Mouse (Mus musculus): ENCODE results near the gene Snx15. TPM values are rescaled to one million over a fixed set of nuclear protein-coding genes. Genes with fewer than 3 reads are reported as not detected.

Gene Snx15
- polyA plus RNA-seq, 1 experiment from 2014 or later: 23.8 TPM

GRCm38 (mm10) chr19:6085417-6085879 is 42.7 kb downstream of the Snx15 start:
- no peak overlapping the region; the same call in 1 of the 2 replicates for H3K27ac ChIP-seq (ENCODE audit: low read depth, low read length)
- peak overlapping the region; percentile 80 for H3K4me2 ChIP-seq
- ATAC-seq (ENCODE audit: low FRiP score): peak; percentile 81
- H3K4me3 ChIP-seq (ENCODE audit: low read depth, low read length): peak overlapping the region; percentile 80
- no peaks in the 10 kb centered on the region for H3K9me3 ChIP-seq (ENCODE audit: control insufficient read depth, low read length)
- H3K9ac ChIP-seq (ENCODE audit: low read length): peak overlapping the region; percentile 70
- no peaks in the 10 kb centered on the region for H3K27me3 ChIP-seq (ENCODE audit: control insufficient read depth, insufficient read depth, low read length)
- WGBS: under 1% methylated on average over 17 of the region's 17 CpGs
- peak; percentile 94 for DNase-seq (ENCODE audit: low spot score, missing footprints)
- peaks cover 13% of the 10 kb centered on the region for H3K36me3 ChIP-seq (ENCODE audit: control insufficient read depth, insufficient read depth, low read length)
- peaks cover 12% of the 10 kb centered on the region for H3K4me1 ChIP-seq (ENCODE audit: control insufficient read depth, insufficient read depth, low read length)

- peaks cover 12% of the 10 kb centered on the region for H3K4me1 ChIP-seq (ENCODE audit: control insufficient read depth, insufficient read depth, low read length)
- peak within 1 kb of the TSS; percentile 80 for H3K4me3 ChIP-seq (ENCODE audit: low read depth, low read length)
- peak within 1 kb of the TSS; percentile 80 for H3K4me2 ChIP-seq
- H3K27ac ChIP-seq (ENCODE audit: low read depth, low read length): peak within 1 kb of the TSS; percentile 30; the same call in 1 of the 2 replicates
- no peaks in the 10 kb centered on the region for H3K27me3 ChIP-seq (ENCODE audit: control insufficient read depth, insufficient read depth, low read length)
- no peaks in the 10 kb centered on the region for H3K9me3 ChIP-seq (ENCODE audit: control insufficient read depth, low read length)
- peaks cover 12% of the 10 kb centered on the region for H3K36me3 ChIP-seq (ENCODE audit: control insufficient read depth, insufficient read depth, low read length)
- DNase-seq (ENCODE audit: low spot score, missing footprints) (peak; percentile 100), ATAC-seq (ENCODE audit: low FRiP score) (peak; percentile 92)
- H3K9ac ChIP-seq (ENCODE audit: low read length): peak within 1 kb of the TSS; percentile 77
- under 1% methylated on average over 58 of the region's 58 CpGs for WGBS
These were observed 43.4 kb downstream of the Snx15 start, which contains the start of the genes Zfpl1 and Cdca5 for GRCm38 (mm10) chr19:6084478-6085248. Gene Zfpl1 (minus strand): TSS chr19:6084956. Gene Cdca5 (plus strand): TSS chr19:6084983.

- no peak within 1 kb of the TSS for H3K4me3 ChIP-seq (ENCODE audit: low read depth, low read length)
These were observed 45.9 kb downstream of the Snx15 start, which contains the start of gene Gm28374 for GRCm38 (mm10) chr19:6082156-6082555. Gene Gm28374 (minus strand): TSS chr19:6082256.

DNA sequence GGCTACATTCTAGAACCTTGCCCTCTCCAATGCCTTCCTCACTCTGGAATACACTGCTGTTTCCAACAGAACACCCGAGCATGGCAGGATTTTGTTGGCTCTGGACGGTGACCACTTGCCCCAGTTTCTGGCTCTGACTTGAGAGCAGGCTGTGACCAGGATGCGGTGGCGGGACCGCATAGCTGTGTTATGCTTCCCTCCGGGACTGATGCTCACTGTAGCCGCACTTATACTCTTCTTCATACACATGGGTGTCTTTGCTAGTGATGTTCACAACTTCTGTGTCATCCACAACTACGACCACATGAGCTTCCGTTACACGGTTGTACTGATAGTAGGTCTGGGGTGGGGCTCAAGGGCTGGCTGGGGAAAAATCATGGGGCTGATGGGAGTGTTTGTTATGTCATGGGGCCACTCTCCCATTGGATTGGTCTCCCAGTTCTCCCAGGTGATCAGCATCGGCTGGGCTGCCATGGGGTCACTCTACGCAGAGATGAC is 48.1 kb downstream of the Snx15 start, which contains the start of gene Tmem262:
TSS of gene Tmem262 (plus strand) at position 51 of the 498 bp plus-strand sequence.
- Histone ChIP-seq H3K9me3 (ENCODE audit: control insufficient read depth, low read length) (no peaks in the 10 kb centered on the region), H3K4me2 (no peak within 1 kb of the TSS), H3K9ac (ENCODE audit: low read length) (no peak within 1 kb of the TSS), H3K4me3 (ENCODE audit: low read depth, low read length) (no peak within 1 kb of the TSS), H3K36me3 (ENCODE audit: control insufficient read depth, insufficient read depth, low read length) (peaks cover 11% of the 10 kb centered on the region), H3K27me3 (ENCODE audit: control insufficient read depth, insufficient read depth, low read length) (no peaks in the 10 kb centered on the region), H3K4me1 (ENCODE audit: control insufficient read depth, insufficient read depth, low read length) (peaks cover 14% of the 10 kb centered on the region), H3K27ac (ENCODE audit: low read depth, low read length) (no peak within 1 kb of the TSS)
- WGBS: 93% methylated on average over 12 of the region's 12 CpGs
- no peak for DNase-seq (ENCODE audit: low spot score, missing footprints)
- no peak for ATAC-seq (ENCODE audit: low FRiP score)

More at GRCm38 (mm10) chr19:6082156-6082555, 45.9 kb downstream of the Snx15 start, which contains the start of gene Gm28374:
- H3K4me2 ChIP-seq: no peak within 1 kb of the TSS
- H3K27me3 ChIP-seq (ENCODE audit: control insufficient read depth, insufficient read depth, low read length): no peaks in the 10 kb centered on the region
- ATAC-seq (ENCODE audit: low FRiP score) (no peak), DNase-seq (ENCODE audit: low spot score, missing footprints) (no peak)
- H3K9me3 ChIP-seq (ENCODE audit: control insufficient read depth, low read length): no peaks in the 10 kb centered on the region
- peaks cover 12% of the 10 kb centered on the region for H3K4me1 ChIP-seq (ENCODE audit: control insufficient read depth, insufficient read depth, low read length)
- WGBS: 91% methylated on average over 9 of the region's 9 CpGs
- H3K36me3 ChIP-seq (ENCODE audit: control insufficient read depth, insufficient read depth, low read length): peaks cover 11% of the 10 kb centered on the region
- no peak within 1 kb of the TSS for H3K27ac ChIP-seq (ENCODE audit: low read depth, low read length)
- H3K9ac ChIP-seq (ENCODE audit: low read length): no peak within 1 kb of the TSS

GRCm38 (mm10) chr19:6076564-6077393 is 51.3 kb downstream of the Snx15 start, which contains the start of gene Vps51:
Gene Vps51 (minus strand): TSS chr19:6077231.
- WGBS: 2% methylated on average over 33 of the region's 33 CpGs
- H3K27ac ChIP-seq (ENCODE audit: low read depth, low read length): peak within 1 kb of the TSS; percentile 38; the same call in 1 of the 2 replicates
- H3K36me3 ChIP-seq (ENCODE audit: control insufficient read depth, insufficient read depth, low read length): peaks cover 7% of the 10 kb centered on the region
- peak within 1 kb of the TSS; percentile 71 for H3K9ac ChIP-seq (ENCODE audit: low read length)
- DNase-seq (ENCODE audit: low spot score, missing footprints): peak; percentile 99
- no peaks in the 10 kb centered on the region for H3K27me3 ChIP-seq (ENCODE audit: control insufficient read depth, insufficient read depth, low read length)
- H3K9me3 ChIP-seq (ENCODE audit: control insufficient read depth, low read length): no peaks in the 10 kb centered on the region
- peak within 1 kb of the TSS; percentile 52 for H3K4me3 ChIP-seq (ENCODE audit: low read depth, low read length)
- ATAC-seq (ENCODE audit: low FRiP score): peak; percentile 82
- H3K4me1 ChIP-seq (ENCODE audit: control insufficient read depth, insufficient read depth, low read length): peaks cover 6% of the 10 kb centered on the region
- peak within 1 kb of the TSS; percentile 89 for H3K4me2 ChIP-seq

- peaks cover 6% of the 10 kb centered on the region for H3K4me1 ChIP-seq (ENCODE audit: control insufficient read depth, insufficient read depth, low read length)
- no peak overlapping the region for H3K4me2 ChIP-seq
- DNase-seq (ENCODE audit: low spot score, missing footprints) (peak; percentile 75), ATAC-seq (ENCODE audit: low FRiP score) (no peak)
- H3K9me3 ChIP-seq (ENCODE audit: control insufficient read depth, low read length): no peaks in the 10 kb centered on the region
- no peak overlapping the region for H3K4me3 ChIP-seq (ENCODE audit: low read depth, low read length)
- peaks cover 9% of the 10 kb centered on the region for H3K36me3 ChIP-seq (ENCODE audit: control insufficient read depth, insufficient read depth, low read length)
- no peaks in the 10 kb centered on the region for H3K27me3 ChIP-seq (ENCODE audit: control insufficient read depth, insufficient read depth, low read length)
- no peak overlapping the region for H3K9ac ChIP-seq (ENCODE audit: low read length)
- WGBS: 92% methylated on average over 5 of the region's 5 CpGs
- H3K27ac ChIP-seq (ENCODE audit: low read depth, low read length): no peak overlapping the region
These were observed 54.2 kb downstream of the Snx15 start for GRCm38 (mm10) chr19:6073889-6074288.

DNA sequence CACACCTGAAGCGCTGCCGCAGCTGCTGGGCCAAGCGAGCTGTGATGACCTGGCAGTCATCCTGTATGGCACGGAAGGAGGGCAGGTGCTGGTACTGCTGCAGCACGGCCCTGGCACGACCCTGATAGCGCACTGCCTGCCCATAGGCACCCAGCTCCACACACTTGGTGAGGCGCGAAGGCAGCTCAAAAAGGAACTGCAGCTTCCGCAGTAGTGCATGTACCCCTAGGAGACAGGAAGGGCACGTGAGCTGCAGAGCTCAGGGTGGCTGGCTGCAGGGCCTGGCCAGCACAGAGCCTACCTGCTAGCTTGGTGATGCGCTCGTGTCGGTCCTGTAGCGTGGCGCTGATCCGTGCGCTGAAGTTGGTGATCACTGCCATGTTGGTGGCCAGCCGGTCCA is 56.8 kb downstream of the Snx15 start:
- 95% methylated on average over 19 of the region's 19 CpGs for WGBS
- H3K27me3 ChIP-seq (ENCODE audit: control insufficient read depth, insufficient read depth, low read length): no peaks in the 10 kb centered on the region
- H3K36me3 ChIP-seq (ENCODE audit: control insufficient read depth, insufficient read depth, low read length): peaks cover 9% of the 10 kb centered on the region
- no peaks in the 10 kb centered on the region for H3K9me3 ChIP-seq (ENCODE audit: control insufficient read depth, low read length)
- DNase-seq (ENCODE audit: low spot score, missing footprints) (peak; percentile 23), ATAC-seq (ENCODE audit: low FRiP score) (no peak)
- no peak overlapping the region for H3K9ac ChIP-seq (ENCODE audit: low read length)
- H3K4me2 ChIP-seq: no peak overlapping the region
- no peak overlapping the region for H3K27ac ChIP-seq (ENCODE audit: low read depth, low read length)
- H3K4me1 ChIP-seq (ENCODE audit: control insufficient read depth, insufficient read depth, low read length): peaks cover 17% of the 10 kb centered on the region
- H3K4me3 ChIP-seq (ENCODE audit: low read depth, low read length): no peak overlapping the region

GRCm38 (mm10) chr19:6070571-6071250 is 57.4 kb downstream of the Snx15 start:
- ATAC-seq (ENCODE audit: low FRiP score) (no peak), DNase-seq (ENCODE audit: low spot score, missing footprints) (peak; percentile 39)
- H3K27ac ChIP-seq (ENCODE audit: low read depth, low read length): no peak overlapping the region
- H3K4me2 ChIP-seq: no peak overlapping the region
- H3K4me3 ChIP-seq (ENCODE audit: low read depth, low read length): no peak overlapping the region
- no peaks in the 10 kb centered on the region for H3K27me3 ChIP-seq (ENCODE audit: control insufficient read depth, insufficient read depth, low read length)
- 92% methylated on average over 31 of the region's 31 CpGs for WGBS
- peaks cover 9% of the 10 kb centered on the region for H3K36me3 ChIP-seq (ENCODE audit: control insufficient read depth, insufficient read depth, low read length)
- no peak overlapping the region for H3K9ac ChIP-seq (ENCODE audit: low read length)
- no peaks in the 10 kb centered on the region for H3K9me3 ChIP-seq (ENCODE audit: control insufficient read depth, low read length)
- peaks cover 17% of the 10 kb centered on the region for H3K4me1 ChIP-seq (ENCODE audit: control insufficient read depth, insufficient read depth, low read length)
